Mouse (Mus musculus) midbrain, embryonic 14.5 days (tissue): ENCODE results near the gene Rnf13. TPM values are rescaled to one million over a fixed set of nuclear protein-coding genes. Genes with fewer than 3 reads are reported as not detected.

Experiments used
- ATAC-seq: fragments of 200-750 bp; cut with Nextera tagmentation; 2 replicates; pipeline ENCODE4 v1.8.0; 2017; ENCODE audit warnings: moderate number of reproducible peaks, moderate library complexity; ENCODE audit not compliant: low FRiP score, low TSS enrichment
- DNase-seq: peaks from one replicate; pipeline ENCODE4 v3.0.0-alpha.2; 2015
- H3K27ac ChIP-seq: fragments of 300-500 bp; sonication (generic); replicated peaks from 2 replicates; pipeline ENCODE4 v1.5.1; 2014; ENCODE audit warnings: mild to moderate bottlenecking, low read depth, low read length, moderate library complexity
- H3K27me3 ChIP-seq: fragments of 300-500 bp; sonication (generic); 2 replicates; pipeline ENCODE4 v1.6.1; 2014; ENCODE audit warnings: low read length, control low read depth, mixed read lengths; ENCODE audit not compliant: control insufficient read depth, insufficient read depth
- H3K36me3 ChIP-seq: fragments of 300-500 bp; sonication (generic); 2 replicates; pipeline ENCODE4 v1.6.1; 2014; ENCODE audit warnings: low read length, control low read depth; ENCODE audit not compliant: control insufficient read depth, insufficient read depth
- H3K4me1 ChIP-seq: fragments of 300-500 bp; sonication (generic); 2 replicates; pipeline ENCODE4 v1.6.1; 2014; ENCODE audit warnings: mild to moderate bottlenecking, antibody characterized with exemption, low read length, control low read depth; ENCODE audit not compliant: control insufficient read depth, insufficient read depth
- H3K4me2 ChIP-seq: fragments of 300-500 bp; sonication (generic); 2 replicates; pipeline ENCODE4 v1.6.1; 2014; ENCODE audit warnings: mild to moderate bottlenecking, low read length, moderate library complexity
- H3K4me3 ChIP-seq: fragments of 300-500 bp; sonication (generic); replicated peaks from 2 replicates; pipeline ENCODE4 v1.5.1; 2014; ENCODE audit warnings: low read depth, low read length
- H3K9ac ChIP-seq: fragments of 300-500 bp; sonication (generic); replicated peaks from 2 replicates; pipeline ENCODE4 v1.6.1; 2014; ENCODE audit warnings: mild to moderate bottlenecking, low read length, moderate library complexity
- H3K9me3 ChIP-seq: fragments of 300-500 bp; sonication (generic); 2 replicates; pipeline ENCODE4 v1.6.1; 2016; ENCODE audit warnings: low read length, control low read depth, mixed read lengths; ENCODE audit not compliant: control insufficient read depth
- WGBS: fragments of 180-500 bp; shearing (Covaris S2); extraction: QIAGEN DNeasy Blood & Tissue Kit; methylation state at CpG from one replicate; pipeline ENCODE4 v1.1.7; 2014; 5-methylcytosine and 5-hydroxymethylcytosine counted together
- polyA plus RNA-seq: library from polyadenylated mRNA; unstranded; fragments of >200 nt; fragmentation: Nextera tagmentation; extraction: Ambion mirVana; gene quantifications from 2 replicates; pipeline ENCODE4 v1.2.1, GENCODE M21; 2014

The Rnf13 gene
- polyA plus RNA-seq, 1 experiment from 2014 or later = 77.4 TPM

- no peak for DNase-seq
- Histone ChIP-seq H3K9ac (no peak overlapping the region), H3K9me3 (no peaks in the 10 kb centered on the region), H3K4me1 (no peaks in the 10 kb centered on the region), H3K36me3 (no peaks in the 10 kb centered on the region), H3K27me3 (no peaks in the 10 kb centered on the region), H3K4me2 (no peak overlapping the region), H3K27ac (no peak overlapping the region), H3K4me3 (no peak overlapping the region)
- WGBS = 86% methylated on average over 3 of the region's 3 CpGs
- ATAC-seq = no peak
Measured at GRCm38 (mm10) chr3:57882945-57883344, 147.1 kb downstream of the Rnf13 start.

Other genes starting within 250 kb of the Rnf13 start
- gene Wwtr1, start 160.2 kb upstream of the Rnf13 start, polyA plus RNA-seq = 7.2 TPM in 2 replicates
- 82.8 and 85.1 TPM in 2 replicates for gene Commd2, start 84.3 kb upstream of the Rnf13 start, polyA plus RNA-seq
- 0.12 and 0.16 TPM in 2 replicates for gene Ankub1, start 43.3 kb upstream of the Rnf13 start, polyA plus RNA-seq
- 580 and 670 TPM in 2 replicates for gene Pfn2, start 112.0 kb downstream of the Rnf13 start, polyA plus RNA-seq